Mouse (Mus musculus): ENCODE measurements around the gene Tmem236. TPM values are rescaled to one million over a fixed set of nuclear protein-coding genes. Genes with fewer than 3 reads are reported as not detected.

Gene Tmem236
- polyA plus RNA-seq, 1 experiment from 2014 or later = 0.07 TPM

DNA sequence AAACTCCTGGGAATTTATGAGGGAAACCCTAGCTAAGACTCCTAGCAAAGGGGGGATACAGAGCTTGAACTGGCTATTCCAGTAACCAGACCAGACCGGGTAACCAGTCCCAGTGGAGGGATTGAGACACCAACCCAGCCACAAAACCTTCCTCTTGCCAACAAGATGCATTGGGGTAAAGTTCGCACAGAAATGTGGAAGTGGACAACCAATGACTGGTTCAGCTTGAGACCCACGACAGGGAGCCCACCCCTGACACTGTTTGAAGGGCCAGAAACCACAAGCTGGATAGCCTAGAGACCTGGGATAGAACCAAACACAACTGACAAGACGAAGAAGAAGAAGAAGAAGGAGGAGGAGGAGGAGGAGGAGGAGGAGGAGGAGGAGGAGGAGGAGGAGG is 50.1 kb downstream of the Tmem236 start:
- no peak overlapping the region for H3K4me2 ChIP-seq (replicated peaks; ENCODE audit: low read depth, low read length)
- ATAC-seq = no peak
- H3K4me1 ChIP-seq (ENCODE audit: insufficient read depth, low read depth, low read length) = no peaks in the 10 kb centered on the region
- no peak overlapping the region for H3K4me3 ChIP-seq (ENCODE audit: low read depth, low read length)
- H3K36me3 ChIP-seq (ENCODE audit: insufficient read depth, low read length) = no peaks in the 10 kb centered on the region
- H3K27ac ChIP-seq (ENCODE audit: low read length) = no peak overlapping the region
- no peak overlapping the region for H3K9ac ChIP-seq (replicated peaks; ENCODE audit: low read depth)
- H3K9me3 ChIP-seq (ENCODE audit: low read length) = no peaks in the 10 kb centered on the region
- 66% methylated on average over 3 of the region's 4 CpGs for WGBS
- no peak for DNase-seq (ENCODE audit: low spot score)
- H3K27me3 ChIP-seq (replicated peaks; ENCODE audit: insufficient read depth, low read length) = no peaks in the 10 kb centered on the region
- TF ChIP-seq CTCF (IDR thresholded peaks at IDR 0.05) (no peak), EP300 (IDR thresholded peaks at IDR 0.05) (no peak)

DNA sequence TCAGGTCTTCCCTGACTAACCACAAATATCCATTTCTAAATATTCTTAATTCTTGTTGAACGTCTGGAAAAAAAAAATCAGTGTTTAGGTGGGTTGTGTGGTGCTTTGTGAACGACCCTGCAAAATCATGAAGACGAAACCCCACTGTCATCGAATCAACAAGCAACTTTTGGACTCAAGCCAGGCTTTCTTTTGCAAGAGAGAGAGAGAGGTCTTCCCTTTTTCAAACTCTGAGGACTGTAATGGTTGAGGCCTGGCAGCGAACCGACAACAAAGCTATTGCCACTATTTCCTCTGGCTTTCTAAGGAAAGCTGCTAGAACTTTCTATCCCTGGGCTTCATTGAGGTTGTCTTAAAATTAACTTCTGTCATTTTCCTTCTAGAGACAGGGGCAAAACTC is 54.2 kb downstream of the Tmem236 start:
- Histone ChIP-seq H3K9me3 (ENCODE audit: low read length) (no peaks in the 10 kb centered on the region), H3K4me2 (replicated peaks; ENCODE audit: low read depth, low read length) (no peak overlapping the region), H3K36me3 (ENCODE audit: insufficient read depth, low read length) (no peaks in the 10 kb centered on the region), H3K27me3 (replicated peaks; ENCODE audit: insufficient read depth, low read length) (no peaks in the 10 kb centered on the region), H3K27ac (ENCODE audit: low read length) (no peak overlapping the region), H3K4me1 (ENCODE audit: insufficient read depth, low read depth, low read length) (no peaks in the 10 kb centered on the region), H3K4me3 (ENCODE audit: low read depth, low read length) (no peak overlapping the region), H3K9ac (replicated peaks; ENCODE audit: low read depth) (no peak overlapping the region)
- DNase-seq (ENCODE audit: low spot score) (peak; percentile 25), ATAC-seq (no peak)
- 47% methylated on average over 6 of the region's 6 CpGs for WGBS
- TF ChIP-seq CTCF (IDR thresholded peaks at IDR 0.05) (no peak), EP300 (IDR thresholded peaks at IDR 0.05) (no peak)

DNA sequence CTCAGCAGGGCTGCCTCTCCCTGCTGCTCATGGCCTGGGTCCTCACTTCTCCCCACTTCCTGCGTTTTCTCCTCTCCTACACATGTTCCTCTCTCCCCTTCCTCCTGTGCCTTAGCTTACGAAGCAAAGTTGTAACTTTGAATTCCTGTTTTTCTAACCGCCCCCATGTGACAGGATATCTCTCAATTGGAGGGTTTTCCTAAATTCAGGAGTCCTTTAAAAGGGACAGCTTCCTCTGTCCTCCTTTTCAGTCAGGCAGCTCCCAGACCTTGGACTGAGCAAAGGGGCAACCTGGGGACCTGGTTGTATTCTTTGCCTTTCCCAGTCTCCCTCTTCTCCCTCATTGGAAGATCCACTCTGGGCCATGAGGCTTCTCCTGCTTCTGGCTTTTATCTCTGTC is 54.8 kb downstream of the Tmem236 start, which contains the start of gene Mrc1:
TSS of gene Mrc1 (plus strand) at position 244 of the 400 bp plus-strand sequence.
- ATAC-seq (no peak), DNase-seq (ENCODE audit: low spot score) (no peak)
- no peaks in the 10 kb centered on the region for H3K9me3 ChIP-seq (ENCODE audit: low read length)
- no peak within 1 kb of the TSS for H3K4me2 ChIP-seq (replicated peaks; ENCODE audit: low read depth, low read length)
- no peak within 1 kb of the TSS for H3K9ac ChIP-seq (replicated peaks; ENCODE audit: low read depth)
- no peaks in the 10 kb centered on the region for H3K36me3 ChIP-seq (ENCODE audit: insufficient read depth, low read length)
- H3K4me1 ChIP-seq (ENCODE audit: insufficient read depth, low read depth, low read length) = no peaks in the 10 kb centered on the region
- H3K4me3 ChIP-seq (ENCODE audit: low read depth, low read length) = no peak within 1 kb of the TSS
- no peaks in the 10 kb centered on the region for H3K27me3 ChIP-seq (replicated peaks; ENCODE audit: insufficient read depth, low read length)
- no peak within 1 kb of the TSS for H3K27ac ChIP-seq (ENCODE audit: low read length)
- WGBS = 34% methylated on average over 3 of the region's 3 CpGs
- TF ChIP-seq CTCF (IDR thresholded peaks at IDR 0.05) = no peak
- no peak for TF ChIP-seq EP300 (IDR thresholded peaks at IDR 0.05)

DNA sequence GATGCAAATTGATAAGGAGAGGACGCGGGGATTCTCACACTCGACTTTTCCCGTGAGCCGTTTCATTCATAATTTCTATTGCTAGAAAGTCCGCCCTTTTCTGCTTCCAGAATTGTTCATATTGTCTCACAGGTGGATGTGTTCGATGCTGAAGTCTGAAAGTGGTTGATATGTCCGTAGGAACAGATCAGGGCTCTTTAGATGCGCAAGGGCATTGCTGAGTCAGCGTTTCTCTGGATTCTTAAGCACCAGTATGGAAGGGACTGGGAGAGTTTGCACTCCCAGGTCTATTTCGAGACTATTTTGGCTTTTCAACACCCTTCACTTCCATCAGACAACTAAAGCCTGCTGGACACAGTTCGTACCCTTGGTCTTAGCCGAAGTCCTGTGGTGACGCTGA is 55.7 kb downstream of the Tmem236 start:
- no peak for TF ChIP-seq EP300 (IDR thresholded peaks at IDR 0.05)
- TF ChIP-seq CTCF (IDR thresholded peaks at IDR 0.05) = no peak
- H3K27ac ChIP-seq (ENCODE audit: low read length) = no peak overlapping the region
- H3K27me3 ChIP-seq (replicated peaks; ENCODE audit: insufficient read depth, low read length) = no peaks in the 10 kb centered on the region
- H3K36me3 ChIP-seq (ENCODE audit: insufficient read depth, low read length) = no peaks in the 10 kb centered on the region
- H3K4me1 ChIP-seq (ENCODE audit: insufficient read depth, low read depth, low read length) = no peaks in the 10 kb centered on the region
- H3K9ac ChIP-seq (replicated peaks; ENCODE audit: low read depth) = no peak overlapping the region
- no peaks in the 10 kb centered on the region for H3K9me3 ChIP-seq (ENCODE audit: low read length)
- H3K4me3 ChIP-seq (ENCODE audit: low read depth, low read length) = no peak overlapping the region
- 86% methylated on average over 14 of the region's 14 CpGs for WGBS
- no peak overlapping the region for H3K4me2 ChIP-seq (replicated peaks; ENCODE audit: low read depth, low read length)
- no peak for DNase-seq (ENCODE audit: low spot score)
- no peak for ATAC-seq

DNA sequence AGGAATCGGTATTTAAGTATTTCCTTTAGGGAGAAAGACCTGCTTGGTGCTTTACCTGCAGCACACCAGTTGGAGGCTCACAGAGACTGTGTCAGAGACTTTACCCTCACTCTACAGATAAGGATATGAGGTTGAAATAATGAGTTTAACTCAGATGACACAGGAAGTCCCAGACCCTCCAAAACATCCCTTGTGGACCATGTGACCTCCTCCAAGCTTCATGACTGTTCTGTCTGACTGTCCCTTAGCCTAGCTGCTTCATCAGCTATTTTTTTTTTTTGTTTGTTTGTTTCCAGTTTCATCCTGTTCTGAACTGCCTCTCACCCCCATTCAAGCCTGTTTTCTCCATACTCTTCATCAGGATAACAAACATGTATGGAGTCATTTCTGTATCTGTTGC is 58.6 kb downstream of the Tmem236 start:
- Histone ChIP-seq H3K9ac (replicated peaks; ENCODE audit: low read depth) (no peak overlapping the region), H3K4me3 (ENCODE audit: low read depth, low read length) (no peak overlapping the region), H3K9me3 (ENCODE audit: low read length) (no peaks in the 10 kb centered on the region), H3K4me1 (ENCODE audit: insufficient read depth, low read depth, low read length) (no peaks in the 10 kb centered on the region), H3K27ac (ENCODE audit: low read length) (no peak overlapping the region), H3K36me3 (ENCODE audit: insufficient read depth, low read length) (no peaks in the 10 kb centered on the region), H3K4me2 (replicated peaks; ENCODE audit: low read depth, low read length) (no peak overlapping the region), H3K27me3 (replicated peaks; ENCODE audit: insufficient read depth, low read length) (no peaks in the 10 kb centered on the region)
- TF ChIP-seq CTCF (IDR thresholded peaks at IDR 0.05) = no peak
- TF ChIP-seq EP300 (IDR thresholded peaks at IDR 0.05) = no peak
- no peak for ATAC-seq
- no peak for DNase-seq (ENCODE audit: low spot score)
- WGBS = 68% methylated on average over 1 of the region's 1 CpGs

DNA sequence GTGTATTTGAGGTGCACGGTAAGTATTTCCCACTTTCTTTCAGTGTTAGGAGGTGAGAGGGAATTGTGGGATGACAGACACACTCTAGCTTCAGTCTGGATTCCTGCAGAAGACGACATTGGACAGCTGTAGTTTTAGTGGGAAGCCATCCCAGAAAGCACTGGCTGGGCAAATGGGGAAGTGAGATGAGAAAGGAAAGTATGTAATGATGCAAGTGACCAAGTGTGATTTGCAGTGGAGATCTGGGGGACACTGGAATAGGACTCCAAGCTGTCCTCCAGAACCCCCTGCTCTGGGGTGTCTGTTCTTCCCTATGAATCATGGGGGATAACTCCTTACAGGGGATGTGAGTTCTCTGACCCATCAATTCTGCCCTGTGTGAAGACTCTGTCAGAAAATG is 59.7 kb downstream of the Tmem236 start:
- no peak overlapping the region for H3K27ac ChIP-seq (ENCODE audit: low read length)
- H3K4me2 ChIP-seq (replicated peaks; ENCODE audit: low read depth, low read length) = no peak overlapping the region
- H3K36me3 ChIP-seq (ENCODE audit: insufficient read depth, low read length) = no peaks in the 10 kb centered on the region
- no peak overlapping the region for H3K9ac ChIP-seq (replicated peaks; ENCODE audit: low read depth)
- ATAC-seq = no peak
- TF ChIP-seq CTCF (IDR thresholded peaks at IDR 0.05) (no peak), EP300 (IDR thresholded peaks at IDR 0.05) (no peak)
- H3K9me3 ChIP-seq (ENCODE audit: low read length) = no peaks in the 10 kb centered on the region
- DNase-seq (ENCODE audit: low spot score) = peak; percentile 25
- H3K4me1 ChIP-seq (ENCODE audit: insufficient read depth, low read depth, low read length) = no peaks in the 10 kb centered on the region
- H3K4me3 ChIP-seq (ENCODE audit: low read depth, low read length) = no peak overlapping the region
- 41% methylated on average over 2 of the region's 2 CpGs for WGBS
- no peaks in the 10 kb centered on the region for H3K27me3 ChIP-seq (replicated peaks; ENCODE audit: insufficient read depth, low read length)

DNA sequence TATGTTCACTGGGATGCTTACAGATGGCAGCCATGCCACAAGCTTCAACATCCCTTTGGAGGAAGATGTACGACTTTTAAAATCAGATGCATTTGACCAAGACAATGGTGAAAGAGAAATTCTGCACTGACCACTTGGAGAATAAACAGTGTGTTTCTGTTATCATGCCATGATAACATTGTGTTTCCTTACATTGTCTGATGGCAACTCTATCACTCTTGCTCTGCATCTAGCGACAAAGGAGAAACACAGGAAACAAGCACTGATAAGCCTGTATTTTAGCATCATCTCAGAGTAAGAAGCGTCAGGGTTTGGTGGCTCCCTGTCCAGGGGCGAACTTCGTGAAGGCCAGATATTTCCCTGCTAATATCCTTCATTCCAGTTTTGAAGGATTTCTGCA is 61.0 kb downstream of the Tmem236 start:
- Histone ChIP-seq H3K27me3 (replicated peaks; ENCODE audit: insufficient read depth, low read length) (no peaks in the 10 kb centered on the region), H3K4me3 (ENCODE audit: low read depth, low read length) (no peak overlapping the region), H3K9ac (replicated peaks; ENCODE audit: low read depth) (no peak overlapping the region), H3K4me2 (replicated peaks; ENCODE audit: low read depth, low read length) (no peak overlapping the region), H3K36me3 (ENCODE audit: insufficient read depth, low read length) (no peaks in the 10 kb centered on the region), H3K9me3 (ENCODE audit: low read length) (no peaks in the 10 kb centered on the region), H3K27ac (ENCODE audit: low read length) (no peak overlapping the region), H3K4me1 (ENCODE audit: insufficient read depth, low read depth, low read length) (no peaks in the 10 kb centered on the region)
- ATAC-seq = peak; percentile 68
- WGBS = 53% methylated on average over 5 of the region's 5 CpGs
- TF ChIP-seq EP300 (IDR thresholded peaks at IDR 0.05) = peak; percentile 91
- no peak for TF ChIP-seq CTCF (IDR thresholded peaks at IDR 0.05)
- peak; percentile 57 for DNase-seq (ENCODE audit: low spot score)
